Mouse (Mus musculus): ENCODE measurements at regions not wholly inside any gene's neighbourhood (a gene's known extent, or its start where the extent isn't known, plus 50 kb on each side); places are given as distances from the start of the nearest gene placed in this dataset.

DNA sequence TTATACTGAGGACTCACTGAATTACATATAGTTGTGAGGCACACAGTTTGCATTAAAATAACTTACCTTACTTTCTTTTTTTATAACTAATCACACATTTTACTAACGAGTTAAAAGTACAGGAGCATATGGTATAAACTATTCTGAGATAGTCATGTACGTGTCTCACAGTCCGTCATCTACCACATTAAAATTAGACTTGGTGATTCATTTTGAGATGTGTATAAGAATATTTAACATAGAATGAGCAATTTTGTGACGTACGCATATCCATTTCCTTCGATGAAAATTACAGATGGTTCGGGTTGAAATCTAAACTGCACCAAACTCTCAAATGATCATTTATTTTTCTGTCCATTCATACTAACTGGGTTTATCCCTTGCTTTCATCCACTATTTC lies 93.1 kb downstream of the Rgs18 start:
- dilution Hi-C loops (cut with MboI; ENCODE audit: extremely low pct_ligation_motif_present, extremely low pct_unique_long_range_greater_than_20kb, low sequenced_read_pairs) (no loop called here), in situ Hi-C loops (cut with MboI; ENCODE audit: low pct_ligation_motif_present, low pct_unique_long_range_greater_than_20kb, low sequenced_read_pairs) (no loop called here)
- Histone ChIP-seq H3K4me3 (replicated peaks in 1 of 3; ENCODE audit: low read depth in 2 of 3, low read length in 2 of 3, poor library complexity in 1 of 3) (no peak overlapping the region), H3K27ac (ENCODE audit: insufficient read depth, low read depth) (no peak overlapping the region), H3K9ac (ENCODE audit: insufficient read depth, low read depth) (no peak overlapping the region), H3K79me2 (replicated peaks; ENCODE audit: control insufficient read depth, extremely low read depth, insufficient read depth, poor library complexity, severe bottlenecking) (no peaks in the 10 kb centered on the region), H3K4me2 (ENCODE audit: insufficient read depth, low read depth, poor library complexity, severe bottlenecking) (no peak overlapping the region), H3K36me3 (replicated peaks in 1 of 2; ENCODE audit: control insufficient read depth in 1 of 2, insufficient read depth in 1 of 2, low read length in 1 of 2) (no peaks in the 10 kb centered on the region), H3K4me1 (ENCODE audit: control insufficient read depth in 1 of 2, insufficient read depth in 2 of 2) (no peaks in the 10 kb centered on the region), H3K9me3 (replicated peaks; ENCODE audit: low read length) (no peaks in the 10 kb centered on the region), H3K27me3 (replicated peaks) (no peaks in the 10 kb centered on the region)
- no peak for DNase-seq (ENCODE audit: extremely low read depth)
- TF ChIP-seq POLR2A (IDR thresholded peaks at IDR 0.05; ENCODE audit: low read depth, low read length): no peak
- TF ChIP-seq MAFK (IDR thresholded peaks at IDR 0.05; ENCODE audit: insufficient replicate concordance, low read length): no peak
- TF ChIP-seq NELFE (IDR thresholded peaks at IDR 0.05; ENCODE audit: low read depth, low read length): no peak
- no peak for TF ChIP-seq ZNF384 (IDR thresholded peaks at IDR 0.05; ENCODE audit: low read depth, low read length)
- TF ChIP-seq PAX5 (IDR thresholded peaks at IDR 0.05; ENCODE audit: low read length): no peak
- no peak for TF ChIP-seq USF2 (conservative IDR thresholded peaks at IDR 0.05; ENCODE audit: low read depth, low read length)
- TF ChIP-seq NRF1 (IDR thresholded peaks at IDR 0.05; ENCODE audit: low read depth, low read length): no peak
- no peak for TF ChIP-seq MEF2A (IDR thresholded peaks at IDR 0.05; ENCODE audit: borderline replicate concordance, low read depth, low read length)
- TF ChIP-seq MAZ (IDR thresholded peaks at IDR 0.05; ENCODE audit: low read depth, low read length): no peak
- TF ChIP-seq ELF1 (IDR thresholded peaks at IDR 0.05; ENCODE audit: low read depth, low read length): no peak
- no peak for TF ChIP-seq SIN3A (IDR thresholded peaks at IDR 0.05; ENCODE audit: low read length)
- no peak for TF ChIP-seq TBP (conservative IDR thresholded peaks at IDR 0.05; ENCODE audit: low read depth, low read length)
- no peak for TF ChIP-seq KAT2A (IDR thresholded peaks at IDR 0.05; ENCODE audit: insufficient replicate concordance, low read length)
- no peak for TF ChIP-seq UBTF (IDR thresholded peaks at IDR 0.05; ENCODE audit: low read depth, low read length)
- no peak for TF ChIP-seq TCF12 (IDR thresholded peaks at IDR 0.05; ENCODE audit: low read depth, low read length)
- no peak for TF ChIP-seq EP300 (IDR thresholded peaks at IDR 0.05; ENCODE audit: low read length)
- no peak for TF ChIP-seq CTCF (conservative IDR thresholded peaks at IDR 0.05 in 1 of 2, IDR thresholded peaks at IDR 0.05 in 1 of 2; ENCODE audit: low read depth in 2 of 2, low read length in 2 of 2)
- no peak for TF ChIP-seq MYC (IDR thresholded peaks at IDR 0.05; ENCODE audit: low read depth, low read length)
- no peak for TF ChIP-seq ZC3H11A (IDR thresholded peaks at IDR 0.05; ENCODE audit: low read depth, low read length)

- Histone ChIP-seq H3K9ac (ENCODE audit: insufficient read depth, low read depth) (no peak overlapping the region), H3K27ac (ENCODE audit: insufficient read depth, low read depth) (no peak overlapping the region), H3K27me3 (replicated peaks) (no peaks in the 10 kb centered on the region), H3K36me3 (replicated peaks in 1 of 2; ENCODE audit: control insufficient read depth in 1 of 2, insufficient read depth in 1 of 2, low read length in 1 of 2) (no peaks in the 10 kb centered on the region), H3K4me2 (ENCODE audit: insufficient read depth, low read depth, poor library complexity, severe bottlenecking) (no peak overlapping the region), H3K4me3 (replicated peaks in 1 of 3; ENCODE audit: low read depth in 2 of 3, low read length in 2 of 3, poor library complexity in 1 of 3) (no peak overlapping the region), H3K79me2 (replicated peaks; ENCODE audit: control insufficient read depth, extremely low read depth, insufficient read depth, poor library complexity, severe bottlenecking) (no peaks in the 10 kb centered on the region), H3K4me1 (ENCODE audit: control insufficient read depth in 1 of 2, insufficient read depth in 2 of 2) (no peaks in the 10 kb centered on the region), H3K9me3 (replicated peaks; ENCODE audit: low read length) (no peaks in the 10 kb centered on the region)
- in situ Hi-C loops (cut with MboI; ENCODE audit: low pct_ligation_motif_present, low pct_unique_long_range_greater_than_20kb, low sequenced_read_pairs): no loop called here
- dilution Hi-C loops (cut with MboI; ENCODE audit: extremely low pct_ligation_motif_present, extremely low pct_unique_long_range_greater_than_20kb, low sequenced_read_pairs): no loop called here
- DNase-seq (ENCODE audit: extremely low read depth): no peak
- TF ChIP-seq POLR2AphosphoS2 (IDR thresholded peaks at IDR 0.05; ENCODE audit: low read depth, low read length): no peak
- no peak for TF ChIP-seq E2F4 (IDR thresholded peaks at IDR 0.05; ENCODE audit: insufficient replicate concordance, low read depth, low read length)
- no peak for TF ChIP-seq ETS1 (conservative IDR thresholded peaks at IDR 0.05; ENCODE audit: low read depth, low read length)
- no peak for TF ChIP-seq JUND (conservative IDR thresholded peaks at IDR 0.05; ENCODE audit: low read depth, low read length)
- TF ChIP-seq ZNF384 (IDR thresholded peaks at IDR 0.05; ENCODE audit: low read depth, low read length): no peak
- TF ChIP-seq ZKSCAN1 (IDR thresholded peaks at IDR 0.05; ENCODE audit: borderline replicate concordance, low read depth, low read length): no peak
- TF ChIP-seq EP300 (IDR thresholded peaks at IDR 0.05; ENCODE audit: low read length): no peak
- no peak for TF ChIP-seq CHD1 (IDR thresholded peaks at IDR 0.05; ENCODE audit: low read depth, low read length)
Measured at GRCm38 (mm10) chr1:144667450-144667849, 100.0 kb upstream of the Rgs21 start.
